Mouse (Mus musculus): ENCODE results near the gene Mesp1. TPM values are rescaled to one million over a fixed set of nuclear protein-coding genes. Genes with fewer than 3 reads are reported as not detected.

Mesp1 gene
- polyA plus RNA-seq (2012; rRNA removed) = 0.45 and 0.62 TPM in 2 replicates

DNA sequence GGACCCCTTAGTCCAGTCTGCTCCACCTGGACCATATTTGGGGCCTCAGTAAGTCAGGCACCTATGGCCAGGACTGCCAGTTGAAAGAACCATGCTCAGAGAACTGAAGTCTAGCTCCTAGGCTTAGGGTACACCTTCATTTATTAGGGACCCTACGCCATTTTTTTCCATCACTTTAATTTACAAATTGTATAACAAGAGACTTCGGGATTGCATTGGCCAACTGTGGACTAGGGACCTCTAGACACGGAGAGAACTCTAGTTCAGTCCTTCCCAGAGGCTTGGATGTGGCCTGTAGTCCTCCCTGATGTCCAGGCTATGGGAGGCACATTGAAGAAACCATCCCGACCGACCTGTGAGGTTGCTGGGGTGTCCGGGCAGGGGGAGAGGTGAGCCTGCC is at the start of gene Mesp1:
TSS of gene Mesp1 (minus strand) at position 101 of the 400 bp plus-strand sequence.
- 87% methylated on average over 6 of the region's 6 CpGs for WGBS
- peak within 1 kb of the TSS; percentile 5 for H3K4me3 ChIP-seq (ENCODE audit: control insufficient read depth, insufficient read depth, low read length)
- no peaks in the 10 kb centered on the region; the same call in 1 of the 2 replicates for H3K4me1 ChIP-seq (replicated peaks; ENCODE audit: control insufficient read depth, insufficient read depth, low read length)
- no peaks in the 10 kb centered on the region for H3K36me3 ChIP-seq (ENCODE audit: control insufficient read depth, insufficient read depth, low read length)
- DNase-seq = no peak
- peaks cover 10% of the 10 kb centered on the region; the same call in 1 of the 2 replicates for H3K27me3 ChIP-seq (ENCODE audit: control insufficient read depth, insufficient read depth, low read length)
- H3K27ac ChIP-seq (ENCODE audit: control insufficient read depth, insufficient read depth, low read length) = no peak within 1 kb of the TSS
- TF ChIP-seq CTCF (IDR thresholded peaks at IDR 0.05; ENCODE audit: borderline replicate concordance, control insufficient read depth, extremely low read depth, insufficient read depth, low read length, poor library complexity) = no peak
- no peak for TF ChIP-seq POLR2A (IDR thresholded peaks at IDR 0.05; ENCODE audit: control insufficient read depth, extremely low read depth, insufficient read depth, low read length, poor library complexity)

DNA sequence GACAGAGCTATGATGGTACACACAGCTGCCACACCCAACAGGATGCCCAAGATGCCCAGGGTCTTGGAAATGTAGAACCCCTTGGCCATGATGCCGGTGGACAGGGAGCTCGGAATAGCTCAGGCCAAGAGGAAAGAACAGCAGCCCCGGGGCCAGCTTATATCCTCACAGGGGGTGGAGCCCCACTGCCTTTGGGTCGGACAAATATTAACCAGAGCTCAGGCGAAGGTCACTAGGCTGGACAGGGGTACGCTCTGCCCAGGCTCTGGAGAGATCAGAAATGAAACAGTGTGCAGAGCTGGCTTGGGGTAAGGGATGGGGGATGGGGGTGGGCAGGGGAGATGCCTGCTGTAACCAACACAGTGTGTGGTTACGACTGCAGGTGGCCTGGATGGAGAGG is 48.6 kb upstream of the Mesp1 start:
- TF ChIP-seq POLR2A (IDR thresholded peaks at IDR 0.05; ENCODE audit: control insufficient read depth, extremely low read depth, insufficient read depth, low read length, poor library complexity) = no peak
- DNase-seq = no peak
- H3K4me3 ChIP-seq (ENCODE audit: control insufficient read depth, insufficient read depth, low read length) = no peak overlapping the region
- no peak overlapping the region for H3K27ac ChIP-seq (ENCODE audit: control insufficient read depth, insufficient read depth, low read length)
- H3K36me3 ChIP-seq (ENCODE audit: control insufficient read depth, insufficient read depth, low read length) = no peaks in the 10 kb centered on the region
- H3K4me1 ChIP-seq (replicated peaks; ENCODE audit: control insufficient read depth, insufficient read depth, low read length) = peaks cover 15% of the 10 kb centered on the region; the same call in 1 of the 2 replicates
- WGBS = 64% methylated on average over 7 of the region's 7 CpGs
- no peaks in the 10 kb centered on the region; the same call in 1 of the 2 replicates for H3K27me3 ChIP-seq (ENCODE audit: control insufficient read depth, insufficient read depth, low read length)

DNA sequence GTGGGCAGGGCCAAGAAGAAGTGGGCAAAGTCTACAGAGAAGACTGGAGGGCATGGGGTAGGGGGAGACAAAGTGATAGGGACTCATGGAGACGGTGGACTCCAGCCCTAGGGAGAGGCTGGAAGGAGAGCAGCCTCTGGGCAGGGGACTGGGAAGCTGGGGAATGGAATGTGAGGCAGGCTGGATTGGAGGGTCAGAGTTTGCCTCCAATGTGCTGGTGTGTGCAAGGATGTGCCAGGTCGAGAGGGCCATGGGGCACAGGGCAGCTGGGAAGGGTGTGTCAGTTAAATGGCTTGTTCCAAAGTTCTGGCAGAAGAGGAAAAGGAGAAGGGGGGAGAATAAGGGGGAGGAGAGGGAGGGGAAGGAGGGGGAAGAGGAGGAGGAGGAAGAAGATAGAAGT is 43.7 kb upstream of the Mesp1 start:
- no peak overlapping the region for H3K27ac ChIP-seq (ENCODE audit: control insufficient read depth, insufficient read depth, low read length)
- 85% methylated on average over 2 of the region's 2 CpGs for WGBS
- peaks cover 10% of the 10 kb centered on the region; the same call in 1 of the 2 replicates for H3K4me1 ChIP-seq (replicated peaks; ENCODE audit: control insufficient read depth, insufficient read depth, low read length)
- no peaks in the 10 kb centered on the region for H3K36me3 ChIP-seq (ENCODE audit: control insufficient read depth, insufficient read depth, low read length)
- DNase-seq = no peak
- H3K4me3 ChIP-seq (ENCODE audit: control insufficient read depth, insufficient read depth, low read length) = no peak overlapping the region
- H3K27me3 ChIP-seq (ENCODE audit: control insufficient read depth, insufficient read depth, low read length) = no peaks in the 10 kb centered on the region
- no peak for TF ChIP-seq CTCF (IDR thresholded peaks at IDR 0.05; ENCODE audit: borderline replicate concordance, control insufficient read depth, extremely low read depth, insufficient read depth, low read length, poor library complexity)
- TF ChIP-seq POLR2A (IDR thresholded peaks at IDR 0.05; ENCODE audit: control insufficient read depth, extremely low read depth, insufficient read depth, low read length, poor library complexity) = no peak

DNA sequence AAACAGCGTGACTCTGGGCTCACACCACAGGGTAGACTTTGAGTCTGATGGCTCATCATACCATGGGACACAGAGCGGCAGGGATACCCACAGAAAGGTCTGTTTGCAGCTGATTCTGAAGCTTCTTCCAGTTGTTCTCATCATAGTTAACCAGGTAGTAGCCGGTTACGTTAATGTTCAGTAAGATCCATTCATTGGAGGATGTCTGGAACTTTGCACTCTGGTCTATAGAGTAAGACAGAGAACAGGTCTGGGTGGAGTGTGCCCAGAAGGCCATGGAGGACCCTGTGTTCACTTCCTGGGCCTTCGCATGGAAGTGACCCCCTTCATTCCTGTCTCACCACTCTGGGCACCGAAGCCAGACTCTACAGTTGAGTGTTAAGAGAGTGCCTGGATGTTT is 41.6 kb upstream of the Mesp1 start:
- Histone ChIP-seq H3K4me3 (ENCODE audit: control insufficient read depth, insufficient read depth, low read length) (no peak overlapping the region), H3K27ac (ENCODE audit: control insufficient read depth, insufficient read depth, low read length) (no peak overlapping the region), H3K27me3 (ENCODE audit: control insufficient read depth, insufficient read depth, low read length) (no peaks in the 10 kb centered on the region), H3K4me1 (replicated peaks; ENCODE audit: control insufficient read depth, insufficient read depth, low read length) (no peaks in the 10 kb centered on the region), H3K36me3 (ENCODE audit: control insufficient read depth, insufficient read depth, low read length) (no peaks in the 10 kb centered on the region)
- DNase-seq = no peak
- WGBS = 94% methylated on average over 6 of the region's 6 CpGs
- no peak for TF ChIP-seq CTCF (IDR thresholded peaks at IDR 0.05; ENCODE audit: borderline replicate concordance, control insufficient read depth, extremely low read depth, insufficient read depth, low read length, poor library complexity)
- no peak for TF ChIP-seq POLR2A (IDR thresholded peaks at IDR 0.05; ENCODE audit: control insufficient read depth, extremely low read depth, insufficient read depth, low read length, poor library complexity)

DNA sequence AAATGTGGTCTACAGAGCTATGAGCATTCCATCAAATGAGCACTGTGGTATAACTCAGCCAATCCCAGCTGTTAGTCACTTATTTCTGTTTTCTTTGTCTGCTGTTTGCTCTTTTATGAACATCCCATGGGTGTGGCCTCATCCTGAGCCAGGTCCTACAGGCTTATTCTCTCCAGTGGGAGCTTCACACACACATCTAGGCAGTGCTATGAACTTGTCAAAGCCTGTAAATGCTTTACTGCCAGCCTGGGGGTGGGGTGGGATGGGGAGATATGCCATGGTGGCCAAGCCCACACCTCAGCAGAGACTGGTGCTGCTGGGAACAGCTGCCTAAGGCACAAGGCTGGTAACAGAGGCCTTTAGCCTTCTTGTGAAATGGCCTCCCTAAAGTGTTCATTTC is 39.4 kb upstream of the Mesp1 start:
- Histone ChIP-seq H3K4me3 (ENCODE audit: control insufficient read depth, insufficient read depth, low read length) (no peak overlapping the region), H3K27ac (ENCODE audit: control insufficient read depth, insufficient read depth, low read length) (no peak overlapping the region), H3K36me3 (ENCODE audit: control insufficient read depth, insufficient read depth, low read length) (no peaks in the 10 kb centered on the region), H3K27me3 (ENCODE audit: control insufficient read depth, insufficient read depth, low read length) (no peaks in the 10 kb centered on the region), H3K4me1 (replicated peaks; ENCODE audit: control insufficient read depth, insufficient read depth, low read length) (no peaks in the 10 kb centered on the region)
- TF ChIP-seq CTCF (IDR thresholded peaks at IDR 0.05; ENCODE audit: borderline replicate concordance, control insufficient read depth, extremely low read depth, insufficient read depth, low read length, poor library complexity) = no peak
- TF ChIP-seq POLR2A (IDR thresholded peaks at IDR 0.05; ENCODE audit: control insufficient read depth, extremely low read depth, insufficient read depth, low read length, poor library complexity) = no peak
- DNase-seq = no peak

DNA sequence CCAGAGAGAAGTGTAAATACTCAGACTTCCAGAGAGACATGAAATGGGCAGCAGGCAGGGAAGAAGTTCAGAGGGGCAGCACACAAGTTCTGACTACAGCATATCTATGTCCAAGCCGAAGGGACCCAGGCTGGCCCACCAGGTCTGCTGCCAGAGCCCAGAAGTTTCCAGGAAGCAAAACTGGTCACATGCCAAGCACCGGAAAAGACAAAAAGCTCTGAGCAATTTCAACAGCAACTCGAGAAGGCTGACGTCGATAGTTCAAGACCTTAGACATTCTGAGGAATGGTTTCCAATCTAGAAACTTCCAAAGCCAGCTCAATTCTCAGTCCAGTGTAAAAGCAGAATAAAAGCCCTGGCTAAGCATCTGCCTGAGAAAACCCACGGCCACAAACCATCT is 38.0 kb upstream of the Mesp1 start:
- no peaks in the 10 kb centered on the region for H3K27me3 ChIP-seq (ENCODE audit: control insufficient read depth, insufficient read depth, low read length)
- no peaks in the 10 kb centered on the region for H3K4me1 ChIP-seq (replicated peaks; ENCODE audit: control insufficient read depth, insufficient read depth, low read length)
- no peak for TF ChIP-seq POLR2A (IDR thresholded peaks at IDR 0.05; ENCODE audit: control insufficient read depth, extremely low read depth, insufficient read depth, low read length, poor library complexity)
- no peak for TF ChIP-seq CTCF (IDR thresholded peaks at IDR 0.05; ENCODE audit: borderline replicate concordance, control insufficient read depth, extremely low read depth, insufficient read depth, low read length, poor library complexity)
- no peak overlapping the region for H3K4me3 ChIP-seq (ENCODE audit: control insufficient read depth, insufficient read depth, low read length)
- H3K27ac ChIP-seq (ENCODE audit: control insufficient read depth, insufficient read depth, low read length) = no peak overlapping the region
- H3K36me3 ChIP-seq (ENCODE audit: control insufficient read depth, insufficient read depth, low read length) = no peaks in the 10 kb centered on the region
- no peak for DNase-seq
- WGBS = 74% methylated on average over 6 of the region's 6 CpGs

DNA sequence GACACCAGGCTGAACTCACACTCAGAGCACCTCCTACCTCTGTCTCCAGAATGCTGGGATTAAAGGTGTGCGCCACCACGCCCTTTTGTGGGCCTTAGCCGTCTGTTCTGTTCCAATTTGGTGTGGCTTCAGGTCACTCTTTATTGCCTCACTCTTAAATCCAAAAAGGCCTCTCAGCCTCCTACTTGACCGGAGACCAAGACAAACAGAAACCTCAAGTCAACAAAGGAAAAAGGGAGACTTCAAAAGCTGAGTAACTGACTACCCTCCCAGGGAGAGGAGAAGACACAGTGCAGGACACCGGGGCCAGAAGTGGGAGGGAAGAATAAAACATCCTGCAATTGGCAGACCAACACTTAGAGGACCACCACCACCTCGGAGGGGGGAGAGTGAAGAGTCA is 37.6 kb upstream of the Mesp1 start:
- no peaks in the 10 kb centered on the region for H3K36me3 ChIP-seq (ENCODE audit: control insufficient read depth, insufficient read depth, low read length)
- no peaks in the 10 kb centered on the region for H3K27me3 ChIP-seq (ENCODE audit: control insufficient read depth, insufficient read depth, low read length)
- no peak for DNase-seq
- H3K4me3 ChIP-seq (ENCODE audit: control insufficient read depth, insufficient read depth, low read length) = no peak overlapping the region
- H3K27ac ChIP-seq (ENCODE audit: control insufficient read depth, insufficient read depth, low read length) = no peak overlapping the region
- 79% methylated on average over 6 of the region's 6 CpGs for WGBS
- no peaks in the 10 kb centered on the region for H3K4me1 ChIP-seq (replicated peaks; ENCODE audit: control insufficient read depth, insufficient read depth, low read length)
- no peak for TF ChIP-seq CTCF (IDR thresholded peaks at IDR 0.05; ENCODE audit: borderline replicate concordance, control insufficient read depth, extremely low read depth, insufficient read depth, low read length, poor library complexity)
- TF ChIP-seq POLR2A (IDR thresholded peaks at IDR 0.05; ENCODE audit: control insufficient read depth, extremely low read depth, insufficient read depth, low read length, poor library complexity) = no peak

Measured in thymus, adult 2 months (tissue).